Mouse (Mus musculus) heart, adult 2 months (tissue): Measurements from ENCODE around the gene Bsn. TPM values are rescaled to one million over a fixed set of nuclear protein-coding genes. Genes with fewer than 3 reads are reported as not detected.

ENCODE experiments used
- DNase-seq, 2 experiments: peaks; one replicate each; pipeline ENCODE4 v3.0.0; 2021
- H3K27ac ChIP-seq: fragments of 200-600 bp; 2 replicates; pipeline ENCODE4 v1.8.1; 2022
- H3K27me3 ChIP-seq: fragments of 200-500 bp; 2 replicates; pipeline ENCODE4 v1.6.1; 2012; ENCODE audit warnings: mild to moderate bottlenecking, low read length, inconsistent platforms, mixed read lengths; ENCODE audit not compliant: control insufficient read depth, insufficient read depth
- H3K36me3 ChIP-seq: fragments of 200-500 bp; 2 replicates; pipeline ENCODE4 v1.6.1; 2012; ENCODE audit warnings: low read length, inconsistent platforms; ENCODE audit not compliant: control insufficient read depth, insufficient read depth
- H3K4me1 ChIP-seq: fragments of 200-500 bp; 2 replicates; pipeline ENCODE4 v1.6.1; 2011; ENCODE audit warnings: low read length; ENCODE audit not compliant: control insufficient read depth, insufficient read depth
- H3K4me3 ChIP-seq: fragments of 200-600 bp; 2 replicates; pipeline ENCODE4 v1.8.1; 2022
- H3K79me2 ChIP-seq: fragments of 200-500 bp; replicated peaks from 2 replicates; pipeline ENCODE4 v1.6.1; 2012; ENCODE audit warnings: mild to moderate bottlenecking, inconsistent platforms, low read length, moderate library complexity, mixed read lengths; ENCODE audit not compliant: control insufficient read depth, insufficient read depth
- H3K9ac ChIP-seq: fragments of 200-500 bp; 2 replicates; pipeline ENCODE4 v1.6.1; 2012; ENCODE audit warnings: low read depth, mild to moderate bottlenecking, control low read depth, inconsistent platforms, low read length, mixed read lengths
- CTCF ChIP-seq: fragments of 200-600 bp; IDR thresholded peaks from 2 replicates; pipeline ENCODE4 v1.8.1; 2022; ENCODE audit warnings: antibody characterized with exemption, mild to moderate bottlenecking, moderate library complexity
- EP300 ChIP-seq: fragments of 200-500 bp; IDR thresholded peaks from 2 replicates; pipeline ENCODE4 v1.6.1; 2011; ENCODE audit warnings: low read depth, low read length, control low read depth; ENCODE audit not compliant: insufficient read depth
- POLR2A ChIP-seq: fragments of 200-500 bp; IDR thresholded peaks from 2 replicates; pipeline ENCODE4 v1.6.1; 2011; ENCODE audit warnings: mild to moderate bottlenecking, low read depth, low read length, control low read depth; ENCODE audit not compliant: insufficient read depth
- WGBS: fragments of 180-500 bp; shearing (Covaris S2); methylation state at CpG from one replicate; pipeline ENCODE4 v1.1.7; 2018; 5-methylcytosine and 5-hydroxymethylcytosine counted together
- intact Hi-C: fragments of 180-260 bp; cut with DNase I; formaldehyde crosslinking; loops from one replicate; pipeline ENCODE4 v1.15.1; 2025
- polyA plus RNA-seq: library from polyadenylated mRNA; depleted of rRNA; stranded (reverse); fragments of >200 nt; gene quantifications from 2 replicates; pipeline ENCODE4 v1.2.3, GENCODE M21; 2012
- total RNA-seq, 2 experiments: library from RNA; stranded (reverse); gene quantifications; 2 replicates each; pipeline ENCODE4 v1.2.3; 2021

Bsn gene
- total and polyA plus RNA-seq, 3 experiments, result 0.03 to 0.10 (median 0.05) TPM

GRCm38 (mm10) chr9:108153516-108154448, 36.4 kb downstream of the Bsn start:
- Histone ChIP-seq H3K27ac (no peak overlapping the region), H3K4me3 (no peak overlapping the region), H3K4me1 (no peaks in the 10 kb centered on the region), H3K36me3 (no peaks in the 10 kb centered on the region), H3K9ac (no peak overlapping the region), H3K79me2 (no peaks in the 10 kb centered on the region), H3K27me3 (no peaks in the 10 kb centered on the region)
- no peak for DNase-seq
- no peak for TF ChIP-seq EP300
- no peak for TF ChIP-seq POLR2A
- TF ChIP-seq CTCF, result no peak
- WGBS, result 64% methylated on average over 12 of the region's 12 CpGs
- intact Hi-C loops, result no loop called here

GRCm38 (mm10) chr9:108150486-108150885, 39.7 kb downstream of the Bsn start:
- H3K36me3 ChIP-seq, result no peaks in the 10 kb centered on the region
- no peaks in the 10 kb centered on the region for H3K79me2 ChIP-seq
- TF ChIP-seq CTCF (no peak), EP300 (no peak), POLR2A (no peak)
- WGBS, result 59% methylated on average over 1 of the region's 1 CpGs
- H3K4me3 ChIP-seq, result no peak overlapping the region
- no peak overlapping the region for H3K27ac ChIP-seq
- intact Hi-C loops, result no loop called here
- no peak for DNase-seq
- no peak overlapping the region for H3K9ac ChIP-seq
- H3K27me3 ChIP-seq, result no peaks in the 10 kb centered on the region
- no peaks in the 10 kb centered on the region for H3K4me1 ChIP-seq

- intact Hi-C loops, result no loop called here
- H3K36me3 ChIP-seq, result no peaks in the 10 kb centered on the region
- H3K27ac ChIP-seq, result no peak overlapping the region
- no peaks in the 10 kb centered on the region for H3K4me1 ChIP-seq
- no peaks in the 10 kb centered on the region for H3K79me2 ChIP-seq
- TF ChIP-seq EP300 (no peak), POLR2A (no peak), CTCF (no peak)
- H3K27me3 ChIP-seq, result no peaks in the 10 kb centered on the region
- no peak overlapping the region for H3K9ac ChIP-seq
- 64% methylated on average over 4 of the region's 4 CpGs for WGBS
- DNase-seq, result no peak
- H3K4me3 ChIP-seq, result no peak overlapping the region
These were observed 40.4 kb downstream of the Bsn start for GRCm38 (mm10) chr9:108149817-108150216.

GRCm38 (mm10) chr9:108147606-108148005, 42.6 kb downstream of the Bsn start:
- H3K27ac ChIP-seq, result no peak overlapping the region
- no peak for TF ChIP-seq POLR2A
- TF ChIP-seq CTCF, result no peak
- TF ChIP-seq EP300, result no peak
- no peaks in the 10 kb centered on the region for H3K27me3 ChIP-seq
- intact Hi-C loops, result no loop called here
- H3K4me3 ChIP-seq, result no peak overlapping the region
- no peaks in the 10 kb centered on the region for H3K36me3 ChIP-seq
- H3K4me1 ChIP-seq, result no peaks in the 10 kb centered on the region
- H3K79me2 ChIP-seq, result no peaks in the 10 kb centered on the region
- no peak for DNase-seq
- WGBS, result 88% methylated on average over 5 of the region's 5 CpGs
- H3K9ac ChIP-seq, result no peak overlapping the region

- H3K27ac ChIP-seq, result no peak overlapping the region
- TF ChIP-seq CTCF (no peak), POLR2A (no peak), EP300 (no peak)
- WGBS, result 53% methylated on average over 4 of the region's 4 CpGs
- no peaks in the 10 kb centered on the region for H3K4me1 ChIP-seq
- H3K27me3 ChIP-seq, result no peaks in the 10 kb centered on the region
- no peak overlapping the region for H3K9ac ChIP-seq
- H3K79me2 ChIP-seq, result no peaks in the 10 kb centered on the region
- H3K4me3 ChIP-seq, result no peak overlapping the region
- DNase-seq, result no peak
- intact Hi-C loops, result no loop called here
- H3K36me3 ChIP-seq, result no peaks in the 10 kb centered on the region
These were observed 43.7 kb downstream of the Bsn start for GRCm38 (mm10) chr9:108146451-108146850.

GRCm38 (mm10) chr9:108145740-108146139, 44.4 kb downstream of the Bsn start:
- Histone ChIP-seq H3K27ac (no peak overlapping the region), H3K4me1 (no peaks in the 10 kb centered on the region), H3K4me3 (no peak overlapping the region), H3K79me2 (no peaks in the 10 kb centered on the region), H3K9ac (no peak overlapping the region), H3K27me3 (no peaks in the 10 kb centered on the region), H3K36me3 (no peaks in the 10 kb centered on the region)
- no peak for TF ChIP-seq EP300
- no peak for TF ChIP-seq CTCF
- TF ChIP-seq POLR2A, result no peak
- intact Hi-C loops, result no loop called here
- WGBS, result 59% methylated on average over 6 of the region's 6 CpGs
- DNase-seq, result no peak
